Comparison of ENCODE assay signal across 9 mouse cellular contexts in genomic region chr6:7003085-7003484, GRCm38 (mm10). TPM values are rescaled to one million over a fixed set of nuclear protein-coding genes. Genes with fewer than 3 reads are reported as not detected.
DNase-seq lines count a peak whose midpoint lies in the region; ATAC-seq and TF ChIP-seq lines count a peak whose summit lies in the region.
"Had no signal": no experiment of that assay in that cellular context is flagged by ENCODE, and none has a peak within 500 bp of the region (broad histone marks: within the 10 kb centered on the region; RNA-seq: fewer than 3 reads in every experiment).

No protein-coding gene starts in this region.

- TF ChIP-seq CTCF in kidney, postnatal 0 days (IDR thresholded peaks at IDR 0.05; ENCODE audit: low read depth): peak; percentile 55
- no peak for TF ChIP-seq CTCF in brain, embryonic 14.5 days (IDR thresholded peaks at IDR 0.05; ENCODE audit: borderline replicate concordance, extremely low read depth, insufficient read depth, insufficient read length)

- no peak overlapping the region for H3K4me3 ChIP-seq in embryonic facial prominence, embryonic 11.5 days (ENCODE audit: low read depth, low read length)
- H3K4me3 ChIP-seq in embryonic facial prominence, embryonic 10.5 days: no peak overlapping the region
- H3K4me3 ChIP-seq in kidney, postnatal 0 days (replicated peaks; ENCODE audit: low read depth, low read length): no peak overlapping the region

- no peak overlapping the region for H3K9ac ChIP-seq in embryonic facial prominence, embryonic 11.5 days (replicated peaks; ENCODE audit: low read length)
- no peak overlapping the region for H3K9ac ChIP-seq in kidney, postnatal 0 days (ENCODE audit: low read depth, low read length)

- no peaks in the 10 kb centered on the region for H3K4me1 ChIP-seq in embryonic facial prominence, embryonic 11.5 days (ENCODE audit: control insufficient read depth, insufficient read depth, low read length)
- H3K4me1 ChIP-seq in embryonic facial prominence, embryonic 10.5 days: no peaks in the 10 kb centered on the region
- H3K4me1 ChIP-seq in kidney, postnatal 0 days (replicated peaks; ENCODE audit: insufficient read depth, low read length): no peaks in the 10 kb centered on the region

- H3K27me3 ChIP-seq in embryonic facial prominence, embryonic 11.5 days (ENCODE audit: control insufficient read depth, insufficient read depth, low read length): no peaks in the 10 kb centered on the region
- H3K27me3 ChIP-seq in embryonic facial prominence, embryonic 10.5 days (replicated peaks; ENCODE audit: low read depth, poor library complexity, severe bottlenecking): no peaks in the 10 kb centered on the region
- H3K27me3 ChIP-seq in kidney, postnatal 0 days (ENCODE audit: insufficient read depth, low read length): no peaks in the 10 kb centered on the region

- H3K36me3 ChIP-seq in embryonic facial prominence, embryonic 11.5 days (replicated peaks; ENCODE audit: control insufficient read depth, insufficient read depth, low read depth, low read length): no peaks in the 10 kb centered on the region
- H3K36me3 ChIP-seq in embryonic facial prominence, embryonic 10.5 days (replicated peaks): no peaks in the 10 kb centered on the region
- no peaks in the 10 kb centered on the region for H3K36me3 ChIP-seq in kidney, postnatal 0 days (ENCODE audit: insufficient read depth, low read length)

- ATAC-seq in embryonic facial prominence, embryonic 11.5 days (replicated peaks; ENCODE audit: insufficient number of reproducible peaks, low FRiP score, low TSS enrichment, low read depth): no peak
- no peak for ATAC-seq in kidney, postnatal 0 days (replicated peaks; ENCODE audit: low FRiP score, low read depth)

- H3K9me3 ChIP-seq in embryonic facial prominence, embryonic 11.5 days (replicated peaks; ENCODE audit: control insufficient read depth, low read length): no peaks in the 10 kb centered on the region
- H3K9me3 ChIP-seq in embryonic facial prominence, embryonic 10.5 days: no peaks in the 10 kb centered on the region
- no peaks in the 10 kb centered on the region for H3K9me3 ChIP-seq in kidney, postnatal 0 days (replicated peaks; ENCODE audit: low read length)

- DNase-seq in embryonic facial prominence, embryonic 11.5 days (ENCODE audit: low spot score): peak; percentile 36
- DNase-seq in embryonic facial prominence, embryonic 10.5 days (ENCODE audit: low spot score): no peak
- DNase-seq in kidney, postnatal 0 days (ENCODE audit: low spot score): peak; percentile 64
- no peak for DNase-seq in kidney, postnatal 4 days
- peak; percentile 54 for DNase-seq in 3T3-L1 (ENCODE audit: low read depth, low spot score)
- peak; percentile 19 for DNase-seq in brain, embryonic 14.5 days (ENCODE audit: low read depth)
- no peak for DNase-seq in ovary, postnatal 36 days (ENCODE audit: low spot score)
- DNase-seq in cerebellum, postnatal 14 days: no peak
- DNase-seq: gastrocnemius, postnatal 14 days had no signal

- H3K27ac ChIP-seq in embryonic facial prominence, embryonic 11.5 days (replicated peaks; ENCODE audit: low read depth, low read length): no peak overlapping the region
- H3K27ac ChIP-seq in embryonic facial prominence, embryonic 10.5 days (replicated peaks): no peak overlapping the region
- no peak overlapping the region for H3K27ac ChIP-seq in kidney, postnatal 0 days

- H3K4me2 ChIP-seq in embryonic facial prominence, embryonic 11.5 days (ENCODE audit: low read depth, low read length): no peak overlapping the region
- H3K4me2 ChIP-seq in kidney, postnatal 0 days (ENCODE audit: low read length): no peak overlapping the region

- WGBS in embryonic facial prominence, embryonic 11.5 days: 76% methylated on average over 3 of the region's 4 CpGs
- 80% methylated on average over 4 of the region's 4 CpGs for WGBS in embryonic facial prominence, embryonic 10.5 days
- WGBS in kidney, postnatal 0 days: 64% methylated on average over 4 of the region's 4 CpGs

- TF ChIP-seq POLR2A in brain, embryonic 14.5 days (IDR thresholded peaks at IDR 0.05; ENCODE audit: borderline replicate concordance, extremely low read depth, insufficient read depth, insufficient read length, poor library complexity, severe bottlenecking): no peak

RNA-seq across cellular contexts. Expression of gene Sdhaf3, which starts 47.3 kb away (rescaled TPM):
- polyA plus RNA-seq in embryonic facial prominence, embryonic 11.5 days (2014; fragmentation: Nextera tagmentation; extraction: Ambion mirVana): 7.9 and 9.0 TPM in 2 replicates
- polyA plus RNA-seq in embryonic facial prominence, embryonic 10.5 days (2016; fragmentation: Nextera tagmentation; extraction: Ambion mirVana): 6.7 and 7.5 TPM in 2 replicates
- 6.2 and 6.4 TPM in 2 replicates for polyA plus RNA-seq in kidney, postnatal 0 days (2015; fragmentation: Nextera tagmentation; extraction: Ambion mirVana)
- 2.9 and 3.4 TPM in 2 replicates for polyA plus RNA-seq in brain, embryonic 14.5 days (2012; rRNA removed)

Comparison
In these comparisons a context has a peak if more than half of its experiments do, and no peak if none do; other contexts are left out.
1. DNase-seq: peak in embryonic facial prominence, embryonic 11.5 days (single experiment), kidney, postnatal 0 days (single experiment), 3T3-L1 (single experiment) and brain, embryonic 14.5 days (single experiment); none in embryonic facial prominence, embryonic 10.5 days (single experiment), kidney, postnatal 4 days (0 of 2), ovary, postnatal 36 days (single experiment) and cerebellum, postnatal 14 days (0 of 2).